Mouse (Mus musculus) E14TG2a.4 (cell line): ENCODE measurements at regions not wholly inside any gene's neighbourhood (a gene's known extent, or its start where the extent isn't known, plus 50 kb on each side); places are given as distances from the start of the nearest gene placed in this dataset.

ENCODE experiments used
- H3K27me3 ChIP-seq: 2 replicates; pipeline ENCODE4 v1.6.1; 2014; ENCODE audit warnings: low read length, control low read depth; ENCODE audit not compliant: insufficient read depth
- H3K36me3 ChIP-seq: 2 replicates; pipeline ENCODE4 v1.6.1; 2014; ENCODE audit warnings: low read length, control low read depth; ENCODE audit not compliant: insufficient read depth
- H3K4me1 ChIP-seq: replicated peaks from 2 replicates; pipeline ENCODE4 v1.6.1; 2014; ENCODE audit warnings: low read depth, low read length, control low read depth
- H3K4me3 ChIP-seq: replicated peaks from 2 replicates; pipeline ENCODE4 v1.5.1; 2014; ENCODE audit warnings: mild to moderate bottlenecking, low read length
- H3K9me3 ChIP-seq: 2 replicates; pipeline ENCODE4 v1.6.1; 2014; ENCODE audit warnings: low read length, control low read depth
- CTCF ChIP-seq: conservative IDR thresholded peaks from 2 replicates; pipeline ENCODE4 v1.5.1; 2014; ENCODE audit warnings: low read length
- NANOG ChIP-seq: IDR thresholded peaks from 2 replicates; pipeline ENCODE4 v1.6.1; 2014; ENCODE audit warnings: borderline replicate concordance, low read length, mixed read lengths
- POU5F1 ChIP-seq: IDR thresholded peaks from 2 replicates; pipeline ENCODE4 v1.6.1; 2014; ENCODE audit warnings: low read length, borderline replicate concordance

DNA sequence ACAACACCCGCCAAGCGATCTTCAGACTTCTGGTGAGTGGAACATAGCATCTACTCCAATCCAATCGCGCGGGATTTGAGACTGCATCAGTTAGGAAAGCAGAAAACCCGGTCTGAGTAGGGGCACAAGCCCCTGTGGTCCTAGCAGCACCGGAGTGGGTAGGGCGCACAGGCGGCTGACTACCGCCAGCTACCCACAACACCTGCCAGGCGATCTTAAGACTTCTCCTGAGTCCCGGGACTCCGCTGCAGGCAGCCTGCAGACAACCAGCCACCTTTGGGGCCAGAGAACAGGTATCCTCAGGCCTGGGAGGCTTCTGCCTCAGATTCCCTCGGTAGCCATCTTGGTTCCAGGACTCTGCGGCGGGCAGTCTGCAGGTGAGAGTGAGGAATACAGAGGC is 208.2 kb upstream of the Pdzrn3 start:
- TF ChIP-seq POU5F1 (no peak), CTCF (no peak), NANOG (no peak)
- peak overlapping the region; percentile 75 for H3K4me3 ChIP-seq
- H3K36me3 ChIP-seq, result no peaks in the 10 kb centered on the region
- peaks cover 32% of the 10 kb centered on the region for H3K9me3 ChIP-seq
- no peaks in the 10 kb centered on the region for H3K4me1 ChIP-seq
- no peaks in the 10 kb centered on the region for H3K27me3 ChIP-seq

DNA sequence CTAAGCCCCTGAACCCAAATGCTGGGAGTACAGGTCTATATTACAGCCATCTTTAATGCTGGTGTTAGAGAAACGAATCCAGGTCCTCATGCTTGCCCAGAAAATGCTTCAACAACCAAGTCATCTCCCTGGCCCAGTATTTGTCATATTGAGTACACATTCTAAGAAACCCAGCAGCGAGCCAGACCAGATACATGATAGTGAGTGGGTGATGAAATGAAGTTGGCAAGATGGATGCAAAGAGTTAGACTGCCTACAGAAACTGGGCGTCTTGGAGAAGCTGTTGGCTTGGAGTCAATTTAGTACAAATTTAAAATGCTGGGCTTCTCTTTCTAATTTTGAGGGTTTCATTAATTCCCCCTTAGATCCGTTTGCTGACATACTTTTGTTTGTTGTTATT is 203.1 kb upstream of the Pdzrn3 start:
- H3K36me3 ChIP-seq, result no peaks in the 10 kb centered on the region
- peaks cover 49% of the 10 kb centered on the region for H3K9me3 ChIP-seq
- no peak overlapping the region for H3K4me3 ChIP-seq
- no peak for TF ChIP-seq NANOG
- TF ChIP-seq CTCF, result no peak
- no peaks in the 10 kb centered on the region for H3K4me1 ChIP-seq
- H3K27me3 ChIP-seq, result no peaks in the 10 kb centered on the region

- Histone ChIP-seq H3K4me3 (no peak overlapping the region), H3K9me3 (no peaks in the 10 kb centered on the region), H3K36me3 (no peaks in the 10 kb centered on the region), H3K4me1 (no peaks in the 10 kb centered on the region), H3K27me3 (no peaks in the 10 kb centered on the region)
- TF ChIP-seq POU5F1 (no peak), CTCF (no peak), NANOG (no peak)
These were observed 178.4 kb upstream of the Pdzrn3 start for GRCm38 (mm10) chr6:101556096-101556495.

GRCm38 (mm10) chr6:101554965-101555604 is 177.4 kb upstream of the Pdzrn3 start:
- Histone ChIP-seq H3K27me3 (no peaks in the 10 kb centered on the region), H3K4me3 (no peak overlapping the region), H3K4me1 (peaks cover 4% of the 10 kb centered on the region; the same call in 1 of the 2 replicates), H3K9me3 (no peaks in the 10 kb centered on the region), H3K36me3 (no peaks in the 10 kb centered on the region)
- TF ChIP-seq CTCF, result no peak
- TF ChIP-seq POU5F1, result no peak
- TF ChIP-seq NANOG, result no peak

GRCm38 (mm10) chr6:101550501-101551268 is 173.0 kb upstream of the Pdzrn3 start:
- peaks cover 4% of the 10 kb centered on the region; the same call in 1 of the 2 replicates for H3K4me1 ChIP-seq
- no peaks in the 10 kb centered on the region for H3K27me3 ChIP-seq
- no peaks in the 10 kb centered on the region for H3K36me3 ChIP-seq
- H3K4me3 ChIP-seq, result no peak overlapping the region
- no peak for TF ChIP-seq CTCF
- no peak for TF ChIP-seq POU5F1
- no peak for TF ChIP-seq NANOG
- no peaks in the 10 kb centered on the region for H3K9me3 ChIP-seq

- Histone ChIP-seq H3K9me3 (no peaks in the 10 kb centered on the region), H3K36me3 (no peaks in the 10 kb centered on the region), H3K27me3 (no peaks in the 10 kb centered on the region), H3K4me1 (no peaks in the 10 kb centered on the region), H3K4me3 (no peak overlapping the region)
- TF ChIP-seq CTCF (no peak), POU5F1 (no peak), NANOG (no peak)
These were observed 159.9 kb upstream of the Pdzrn3 start for GRCm38 (mm10) chr6:101537581-101537980.

- no peaks in the 10 kb centered on the region for H3K27me3 ChIP-seq
- TF ChIP-seq POU5F1, result no peak
- TF ChIP-seq NANOG, result no peak
- TF ChIP-seq CTCF, result peak; percentile 41
- H3K4me3 ChIP-seq, result no peak overlapping the region
- no peaks in the 10 kb centered on the region for H3K36me3 ChIP-seq
- no peaks in the 10 kb centered on the region for H3K4me1 ChIP-seq
- H3K9me3 ChIP-seq, result no peaks in the 10 kb centered on the region
These were observed 156.7 kb upstream of the Pdzrn3 start for GRCm38 (mm10) chr6:101534214-101535052.

GRCm38 (mm10) chr6:101532436-101532835 is 154.7 kb upstream of the Pdzrn3 start:
- H3K4me1 ChIP-seq, result no peaks in the 10 kb centered on the region
- no peak overlapping the region for H3K4me3 ChIP-seq
- H3K9me3 ChIP-seq, result peaks cover 6% of the 10 kb centered on the region; the same call in 1 of the 2 replicates
- no peaks in the 10 kb centered on the region for H3K36me3 ChIP-seq
- TF ChIP-seq NANOG (no peak), POU5F1 (no peak), CTCF (no peak)
- H3K27me3 ChIP-seq, result no peaks in the 10 kb centered on the region
